Mouse (Mus musculus) ES-E14 (cell line): ENCODE results near the gene Acvrl1. TPM values are rescaled to one million over a fixed set of nuclear protein-coding genes. Genes with fewer than 3 reads are reported as not detected.

Experiments
- DNase-seq: peaks from one replicate; pipeline ENCODE4 v3.0.0-alpha.2; 2013; ENCODE audit warnings: low read depth, low spot score
- H3K27ac ChIP-seq: 2 replicates; pipeline ENCODE4 v1.5.1; 2012; ENCODE audit warnings: low read depth, mild to moderate bottlenecking, low read length, moderate library complexity, mixed read lengths; ENCODE audit not compliant: poor library complexity, insufficient read depth, severe bottlenecking
- H3K36me3 ChIP-seq: 2 replicates; pipeline ENCODE4 v1.6.1; 2012; ENCODE audit warnings: mild to moderate bottlenecking, low read length, moderate library complexity, mixed read lengths; ENCODE audit not compliant: control insufficient read depth, poor library complexity, insufficient read depth, severe bottlenecking
- H3K4me1 ChIP-seq, 2 experiments: fragments of 150-350 bp in 1 of 2; sonication (generic) in 1 of 2; 2 replicates each; pipeline ENCODE4 v1.6.1; 2012; ENCODE audit warnings: low read length in 2 of 2, mild to moderate bottlenecking in 1 of 2, mixed read lengths in 1 of 2; ENCODE audit not compliant: control insufficient read depth in 2 of 2, insufficient read depth in 2 of 2, poor library complexity in 1 of 2
- H3K4me3 ChIP-seq, 2 experiments: fragments of 150-350 bp in 1 of 2; sonication (generic) in 1 of 2; 2 replicates each; pipeline ENCODE4 v1.5.1; 2012; ENCODE audit warnings: low read length in 2 of 2, low read depth in 1 of 2, mild to moderate bottlenecking in 1 of 2, mixed read lengths in 1 of 2; ENCODE audit not compliant: insufficient read depth in 1 of 2, poor library complexity in 1 of 2, severe bottlenecking in 1 of 2
- H3K9ac ChIP-seq: 2 replicates; pipeline ENCODE4 v1.6.1; 2012; ENCODE audit warnings: low read depth, mild to moderate bottlenecking, low read length, mixed read lengths; ENCODE audit not compliant: poor library complexity, insufficient read depth, severe bottlenecking
- H3K9me3 ChIP-seq: fragments of 150-350 bp; sonication (generic); 2 replicates; pipeline ENCODE4 v1.6.1; 2012; ENCODE audit warnings: low read depth, mild to moderate bottlenecking, low read length; ENCODE audit not compliant: control insufficient read depth, insufficient read depth
- CHD2 ChIP-seq: IDR thresholded peaks from 2 replicates; pipeline ENCODE4 v1.6.1; 2014; ENCODE audit warnings: mild to moderate bottlenecking, low read depth, low read length, inconsistent platforms
- HCFC1 ChIP-seq: IDR thresholded peaks from 2 replicates; pipeline ENCODE4 v1.6.1; 2012; ENCODE audit warnings: low read length, inconsistent platforms, borderline replicate concordance; ENCODE audit not compliant: insufficient read depth
- MAFK ChIP-seq: IDR thresholded peaks from 2 replicates; pipeline ENCODE4 v1.6.1; 2014; ENCODE audit warnings: mild to moderate bottlenecking, low read depth, low read length, inconsistent platforms; ENCODE audit not compliant: insufficient read depth
- ZC3H11A ChIP-seq: IDR thresholded peaks from 2 replicates; pipeline ENCODE4 v1.6.1; 2012; ENCODE audit warnings: low read depth, mild to moderate bottlenecking, inconsistent platforms, low read length, borderline replicate concordance
- ZNF384 ChIP-seq: IDR thresholded peaks from 2 replicates; pipeline ENCODE4 v1.6.1; 2012; ENCODE audit warnings: low read depth, low read length, inconsistent platforms
- in situ Hi-C, 2 experiments: fragments of 600-800 bp; cut with MboI; formaldehyde crosslinking; loops; one replicate each; pipeline ENCODE4 v1.15.1; 2025; ENCODE audit warnings: low sequenced_read_pairs in 2 of 2, inconsistent platforms in 1 of 2; ENCODE audit not compliant: unreplicated experiment in 2 of 2
- total RNA-seq: library from RNA; depleted of rRNA; stranded (reverse); fragments of 300-350 nt; gene quantifications from 2 replicates; pipeline ENCODE4 v1.2.3, GENCODE M21; 2012

The Acvrl1 gene
- total RNA-seq, 1 experiment: 3.3 TPM

DNA sequence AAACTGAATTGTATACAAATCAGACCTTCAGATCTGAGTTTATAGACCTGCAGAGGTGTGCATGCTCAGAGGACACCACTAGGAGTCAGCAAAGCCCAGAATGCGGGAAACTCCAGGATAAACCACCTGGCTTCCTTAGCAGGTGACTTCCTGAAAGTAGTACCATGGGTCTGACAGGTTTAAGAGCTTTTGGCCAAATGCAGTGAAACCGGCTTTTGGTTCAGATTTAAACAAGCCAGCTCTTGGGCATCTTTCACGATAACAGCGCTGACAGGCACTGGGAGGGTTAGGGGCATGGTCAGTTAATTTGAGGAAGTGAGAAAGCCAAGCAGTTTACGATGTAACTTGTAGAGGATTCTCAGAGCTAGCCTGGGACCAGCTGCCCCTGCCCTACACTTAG, 59.6 kb downstream of the Acvrl1 start:
- Histone ChIP-seq H3K36me3 (no peaks in the 10 kb centered on the region), H3K9ac (no peak overlapping the region), H3K27ac (no peak overlapping the region), H3K9me3 (no peaks in the 10 kb centered on the region), H3K4me3 (no peak overlapping the region), H3K4me1 (no peaks in the 10 kb centered on the region)
- TF ChIP-seq ZNF384: no peak
- TF ChIP-seq MAFK: no peak
- no peak for TF ChIP-seq CHD2
- TF ChIP-seq HCFC1: no peak
- no peak for TF ChIP-seq ZC3H11A
- in situ Hi-C loops: no loop called here
- no peak for DNase-seq

DNA sequence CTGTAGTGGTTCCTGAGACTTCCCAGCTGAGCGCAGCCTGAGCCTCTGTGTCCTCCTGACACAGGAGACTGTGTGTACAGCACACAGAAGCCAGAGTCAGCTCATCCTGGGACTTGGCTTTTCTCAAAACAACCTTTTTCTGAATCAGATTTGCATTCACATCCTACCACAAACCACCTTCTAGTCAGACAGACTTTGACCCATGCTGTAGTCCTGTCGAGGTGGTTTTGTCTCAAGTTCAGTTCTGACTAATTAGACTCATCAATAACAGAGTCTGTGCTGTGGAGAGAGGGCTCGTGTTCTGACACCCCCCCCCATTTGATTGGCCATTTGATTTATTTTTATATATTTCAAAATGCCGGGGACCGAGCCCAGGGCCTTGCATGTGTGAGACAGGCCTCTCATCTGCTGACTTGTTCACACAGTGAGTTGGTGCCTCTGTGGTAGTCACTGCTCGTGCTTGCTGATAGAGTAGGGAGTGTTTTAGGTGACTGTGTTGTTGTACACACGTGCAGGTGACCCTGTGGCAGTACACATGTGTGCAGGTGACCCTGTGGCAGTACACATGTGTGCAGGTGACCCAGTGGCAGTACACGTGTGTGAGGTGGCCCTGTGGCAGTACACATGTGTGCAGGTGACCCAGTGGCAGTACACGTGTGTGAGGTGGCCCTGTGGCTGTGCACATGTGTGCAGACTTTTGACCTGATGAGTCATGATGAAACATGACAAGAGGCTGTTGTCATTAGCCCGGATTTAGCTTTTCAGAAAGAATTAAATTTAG, 61.8 kb downstream of the Acvrl1 start:
- H3K27ac ChIP-seq: no peak overlapping the region
- DNase-seq: no peak
- in situ Hi-C loops: no loop called here

DNA sequence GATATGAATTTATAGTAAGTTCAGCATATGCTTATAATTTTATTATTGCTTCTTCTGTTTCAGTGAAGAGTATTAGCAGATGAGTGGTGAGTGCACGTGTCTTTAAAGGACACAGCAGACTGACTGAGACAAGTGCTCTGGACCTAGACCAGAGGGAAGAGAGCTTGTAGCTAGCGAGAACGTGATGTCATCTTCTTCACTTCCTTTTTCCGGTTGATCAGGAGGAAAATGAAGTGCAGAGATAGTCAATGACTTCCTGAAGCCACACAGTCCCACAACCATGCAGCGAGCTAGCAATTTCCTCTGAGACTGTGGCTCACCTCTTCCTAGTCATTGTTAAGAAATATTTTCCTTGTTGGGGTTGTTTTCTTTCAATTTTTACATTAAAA, 62.4 kb downstream of the Acvrl1 start:
- Histone ChIP-seq H3K4me1 (no peaks in the 10 kb centered on the region), H3K4me3 (no peak overlapping the region), H3K9ac (no peak overlapping the region), H3K9me3 (no peaks in the 10 kb centered on the region), H3K27ac (no peak overlapping the region), H3K36me3 (peaks cover 16% of the 10 kb centered on the region)
- DNase-seq: no peak
- in situ Hi-C loops: no loop called here
- TF ChIP-seq CHD2: no peak
- TF ChIP-seq HCFC1: no peak
- TF ChIP-seq MAFK: no peak
- TF ChIP-seq ZC3H11A: no peak

More for the DNA sequence above, 61.8 kb downstream of the Acvrl1 start:
- TF ChIP-seq ZNF384 (no peak), HCFC1 (no peak), CHD2 (no peak), MAFK (no peak), ZC3H11A (no peak)
- Histone ChIP-seq H3K4me1 (no peaks in the 10 kb centered on the region), H3K9me3 (no peaks in the 10 kb centered on the region), H3K4me3 (no peak overlapping the region), H3K9ac (no peak overlapping the region), H3K36me3 (peaks cover 13% of the 10 kb centered on the region)

DNA sequence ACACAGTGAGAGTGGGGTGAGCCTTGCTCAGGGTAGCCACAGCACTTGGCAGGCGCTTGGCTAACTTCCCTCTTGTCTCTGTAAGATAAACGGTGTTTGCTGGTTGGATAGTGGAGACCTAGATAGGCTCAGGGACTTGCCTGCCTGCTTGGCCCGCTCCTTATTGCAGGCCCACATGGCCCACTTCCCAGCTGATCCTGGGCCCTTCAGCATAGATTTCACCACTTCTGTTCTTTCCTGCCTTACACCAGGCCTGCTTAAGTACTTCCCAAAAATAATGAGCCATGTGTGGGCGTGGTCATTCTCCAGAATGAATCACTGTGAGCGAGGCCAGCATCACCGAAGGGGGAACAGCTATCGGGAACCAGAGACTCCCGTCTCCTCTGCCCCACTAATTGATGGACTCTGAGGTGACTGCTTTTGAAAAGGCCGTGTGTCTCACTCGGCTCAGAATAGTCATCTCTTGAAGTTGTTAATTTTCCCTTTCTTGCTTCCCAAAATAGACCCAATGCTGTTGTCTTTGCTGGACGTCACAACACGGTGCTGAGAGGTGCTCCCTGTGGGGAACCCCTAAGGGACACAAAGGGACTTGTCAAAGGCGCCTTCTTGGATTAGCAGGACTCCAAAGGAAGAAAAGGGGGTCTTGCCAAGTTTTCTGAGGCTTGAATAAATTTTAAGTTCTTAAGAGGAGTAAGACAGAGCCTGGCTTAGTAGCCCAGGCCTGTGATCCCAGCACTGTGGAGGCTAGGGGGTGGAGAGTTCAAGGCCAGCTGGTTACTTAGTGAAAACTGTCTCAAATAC, 63.3 kb downstream of the Acvrl1 start:
- Histone ChIP-seq H3K4me3 (no peak overlapping the region), H3K27ac (no peak overlapping the region), H3K4me1 (no peaks in the 10 kb centered on the region), H3K9me3 (no peaks in the 10 kb centered on the region), H3K9ac (no peak overlapping the region), H3K36me3 (peaks cover 25% of the 10 kb centered on the region)
- TF ChIP-seq HCFC1: no peak
- TF ChIP-seq ZNF384: no peak
- TF ChIP-seq ZC3H11A: no peak
- no peak for TF ChIP-seq MAFK
- TF ChIP-seq CHD2: no peak
- in situ Hi-C loops: no loop called here
- DNase-seq: no peak
